Mouse (Mus musculus): ENCODE data around the gene Gm49361. TPM values are rescaled to one million over a fixed set of nuclear protein-coding genes. Genes with fewer than 3 reads are reported as not detected.
"Not testable (repeated sequence)": the region's sequence is repeated elsewhere in the genome, so short reads cannot be mapped to it uniquely, and the experiment has no call there.

Gene Gm49361
- total RNA-seq, 2 experiments from 2014 or later: not detected

DNA sequence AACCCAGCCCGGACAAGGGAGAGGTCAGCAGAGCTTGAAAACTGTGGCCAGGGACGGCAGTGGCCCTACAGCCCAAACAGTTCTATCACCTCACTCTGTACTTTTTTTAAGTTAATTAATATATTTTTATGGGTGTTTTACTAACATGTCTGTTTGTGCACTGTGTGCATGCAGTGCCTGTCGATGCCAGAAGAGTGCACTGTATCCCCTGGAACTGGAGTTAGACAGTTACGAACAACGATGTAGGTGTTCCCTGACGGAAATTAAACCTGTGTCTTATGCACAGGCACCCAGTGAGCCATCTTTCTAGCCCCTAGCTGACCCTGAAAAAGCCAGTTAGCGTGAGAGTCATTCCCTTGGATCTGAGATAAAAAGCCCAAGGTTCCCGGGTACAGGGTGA, 50.4 kb downstream of the Gm49361 start:
- intact Hi-C loops (cut with DNase I): no loop called here
- H3K27ac ChIP-seq: no peak overlapping the region
- H3K4me3 ChIP-seq: no peak overlapping the region
- DNase-seq: no peak
- peak; percentile 49 for TF ChIP-seq CTCF (IDR thresholded peaks at IDR 0.05)

DNA sequence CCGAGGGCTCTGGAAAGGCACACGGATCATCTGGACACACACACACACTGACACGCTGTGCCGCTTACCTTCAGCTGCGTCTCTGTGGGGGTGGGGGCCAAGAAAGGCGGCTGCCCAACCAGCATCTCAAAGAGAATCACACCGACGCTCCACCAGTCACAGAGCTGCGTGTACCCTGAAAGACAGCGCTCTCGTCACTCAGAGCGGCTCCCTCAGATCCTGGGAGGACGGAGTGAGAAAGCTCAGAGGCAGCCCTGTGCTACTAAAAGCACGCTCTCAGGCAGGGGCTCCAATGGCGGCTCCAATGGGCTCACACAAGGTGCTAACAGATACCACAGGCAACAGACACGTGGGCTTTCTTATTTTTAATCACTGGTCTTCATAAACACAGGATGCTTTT, 51.7 kb downstream of the Gm49361 start:
- H3K27ac ChIP-seq: no peak overlapping the region
- intact Hi-C loops (cut with DNase I): no loop called here
- TF ChIP-seq CTCF (IDR thresholded peaks at IDR 0.05): no peak
- DNase-seq: no peak
- H3K4me3 ChIP-seq: no peak overlapping the region

DNA sequence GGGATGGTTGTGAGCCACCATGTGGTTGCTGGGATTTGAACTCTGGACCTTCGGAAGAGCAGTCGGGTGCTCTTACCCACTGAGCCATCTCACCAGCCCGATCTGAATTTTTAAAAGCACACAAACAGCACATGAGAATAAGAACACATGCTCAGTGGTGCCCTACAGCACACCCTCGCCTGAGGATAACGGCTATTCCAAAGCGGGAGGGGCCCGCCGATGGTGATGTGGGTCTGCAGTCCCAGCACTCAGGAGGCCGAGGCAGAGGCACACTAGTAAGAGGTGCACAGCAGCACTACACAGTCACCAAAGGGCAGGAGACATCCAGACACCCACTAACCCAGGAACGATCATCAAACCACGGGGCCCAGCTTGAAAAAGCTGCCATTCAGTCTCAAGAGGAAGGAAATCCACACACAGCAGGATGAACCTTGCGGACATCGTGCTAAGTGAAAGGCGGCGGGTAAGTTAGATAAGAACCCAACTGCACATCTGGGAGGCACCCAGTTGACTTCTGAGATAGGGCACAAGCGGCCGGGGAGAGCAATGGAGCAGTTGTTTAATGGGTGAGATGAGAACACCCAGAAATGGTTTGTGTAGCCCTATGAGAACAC, 53.3 kb downstream of the Gm49361 start:
- DNase-seq: no peak
- Histone ChIP-seq H3K4me3 (no peak overlapping the region), H3K27ac (no peak overlapping the region)
- TF ChIP-seq CTCF (IDR thresholded peaks at IDR 0.05): no peak
- intact Hi-C loops (cut with DNase I): no loop called here

DNA sequence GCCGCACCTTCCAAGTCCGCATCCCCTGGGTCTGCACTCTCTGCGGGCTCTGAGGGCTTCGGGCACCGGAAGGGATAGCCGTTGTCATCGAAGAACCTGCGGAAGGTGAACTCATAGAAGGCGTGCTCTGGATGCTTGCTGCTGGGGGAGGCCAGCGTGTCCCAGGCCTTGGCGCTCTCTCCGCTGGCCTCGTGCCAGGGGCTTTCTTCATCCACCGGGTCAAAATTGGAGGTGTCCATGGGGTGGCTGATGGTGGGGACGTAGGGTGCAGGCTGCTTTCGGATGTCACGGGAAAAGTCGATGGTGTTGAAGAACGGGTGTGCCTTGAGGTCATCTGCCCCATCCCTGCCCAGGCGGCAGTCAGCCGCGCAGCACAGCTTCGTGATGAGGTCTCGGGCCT, 54.6 kb downstream of the Gm49361 start:
- Histone ChIP-seq H3K4me3 (no peak overlapping the region), H3K27ac (no peak overlapping the region)
- no peak for DNase-seq
- intact Hi-C loops (cut with DNase I): no loop called here
- no peak for TF ChIP-seq CTCF (IDR thresholded peaks at IDR 0.05)

DNA sequence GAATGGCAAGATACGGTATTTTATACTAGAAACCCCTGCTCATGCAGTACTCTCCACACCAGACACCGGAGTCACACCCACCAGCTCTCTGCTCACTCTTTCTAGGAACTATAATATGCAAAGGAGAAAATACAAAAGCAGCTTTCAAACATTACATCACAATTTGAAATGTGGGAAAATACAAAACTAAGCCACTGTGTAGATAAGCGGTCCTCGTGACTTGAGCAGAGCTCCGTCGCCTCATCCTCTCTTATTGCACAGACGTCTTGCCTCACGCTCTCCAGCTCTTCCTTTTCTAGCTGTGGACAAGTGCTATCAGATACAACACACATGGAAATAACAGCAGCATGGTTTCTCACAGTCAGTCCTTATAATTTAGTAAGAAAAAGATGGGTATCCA, 55.2 kb downstream of the Gm49361 start:
- Histone ChIP-seq H3K27ac (no peak overlapping the region), H3K4me3 (no peak overlapping the region)
- intact Hi-C loops (cut with DNase I): no loop called here
- no peak for TF ChIP-seq CTCF (IDR thresholded peaks at IDR 0.05)
- DNase-seq: no peak

DNA sequence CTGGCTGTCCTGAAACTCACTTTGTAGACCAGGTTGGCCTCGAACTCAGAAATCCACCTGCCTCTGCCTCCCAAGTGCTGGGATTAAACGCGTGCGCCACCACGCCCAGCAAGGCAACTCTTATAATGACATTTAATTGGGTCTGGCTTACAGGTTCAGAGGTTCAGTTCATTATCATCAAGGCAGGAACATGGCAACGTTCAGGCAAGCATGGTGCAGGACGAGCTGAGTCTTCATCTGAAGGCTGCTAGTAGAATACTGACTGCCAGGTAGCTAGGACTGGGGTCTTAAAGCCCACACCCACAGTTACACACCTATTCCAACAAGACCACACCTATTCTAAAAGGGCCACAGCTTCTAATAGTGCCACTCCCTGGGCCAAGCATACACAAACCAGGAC, 57.8 kb downstream of the Gm49361 start:
- DNase-seq, H3K4me3 ChIP-seq, H3K27ac ChIP-seq: not testable (repeated sequence)
- intact Hi-C loops (cut with DNase I): loop anchor here (10.0 kb wide), 2 partner anchors 57 to 137 kb away; partner anchors contain the start of genes Gm49361, Mrpl57 and Ska3

DNA sequence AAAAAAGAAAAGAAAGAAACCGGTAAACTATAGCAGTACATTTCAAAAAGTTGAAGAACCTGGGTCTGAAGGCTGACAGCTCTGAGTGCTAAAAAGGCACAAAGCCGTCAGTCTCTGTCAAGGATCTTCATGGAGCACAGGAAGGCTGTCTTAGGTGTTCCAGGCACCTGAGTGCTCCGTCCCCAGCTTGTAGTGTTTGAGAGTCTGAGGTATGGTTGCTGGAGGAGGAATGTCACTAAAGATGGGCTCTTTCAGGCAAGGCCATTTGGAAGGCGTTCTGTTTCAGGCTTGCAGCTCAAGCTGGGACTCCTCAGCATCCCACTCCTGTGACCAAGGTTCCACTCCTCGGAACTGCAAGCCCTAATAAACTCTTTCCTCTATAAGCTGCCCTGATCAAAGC, 58.5 kb downstream of the Gm49361 start:
- intact Hi-C loops (cut with DNase I): loop anchor here (10.0 kb wide), 2 partner anchors 57 to 137 kb away; partner anchors contain the start of genes Gm49361, Mrpl57 and Ska3
- no peak for TF ChIP-seq CTCF (IDR thresholded peaks at IDR 0.05)
- H3K4me3 ChIP-seq: no peak overlapping the region
- DNase-seq: no peak
- no peak overlapping the region for H3K27ac ChIP-seq

DNA sequence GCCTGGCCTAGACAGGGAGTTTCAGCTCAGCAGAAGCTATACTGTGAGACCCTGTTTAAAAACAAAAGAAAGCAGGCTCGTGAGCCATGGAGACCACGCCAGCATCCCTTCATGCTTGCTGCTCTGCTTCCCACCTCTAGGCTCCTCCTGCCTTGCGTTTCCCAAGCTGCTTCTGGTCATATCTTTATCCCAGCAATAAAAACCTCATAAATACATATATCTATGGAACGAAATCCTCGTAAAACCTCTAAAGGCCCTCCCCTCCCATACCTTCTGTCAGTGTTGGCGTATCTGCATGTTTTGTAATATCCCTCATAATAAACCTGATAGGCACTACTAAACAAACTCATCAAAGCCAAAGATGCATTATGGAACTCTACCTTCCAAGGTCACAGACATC, 59.3 kb downstream of the Gm49361 start:
- no peak overlapping the region for H3K27ac ChIP-seq
- DNase-seq: no peak
- TF ChIP-seq CTCF (IDR thresholded peaks at IDR 0.05): no peak
- no peak overlapping the region for H3K4me3 ChIP-seq
- intact Hi-C loops (cut with DNase I): loop anchor here (10.0 kb wide), 2 partner anchors 58 to 138 kb away; partner anchors contain the start of genes Gm49361, Mrpl57 and Ska3

DNA sequence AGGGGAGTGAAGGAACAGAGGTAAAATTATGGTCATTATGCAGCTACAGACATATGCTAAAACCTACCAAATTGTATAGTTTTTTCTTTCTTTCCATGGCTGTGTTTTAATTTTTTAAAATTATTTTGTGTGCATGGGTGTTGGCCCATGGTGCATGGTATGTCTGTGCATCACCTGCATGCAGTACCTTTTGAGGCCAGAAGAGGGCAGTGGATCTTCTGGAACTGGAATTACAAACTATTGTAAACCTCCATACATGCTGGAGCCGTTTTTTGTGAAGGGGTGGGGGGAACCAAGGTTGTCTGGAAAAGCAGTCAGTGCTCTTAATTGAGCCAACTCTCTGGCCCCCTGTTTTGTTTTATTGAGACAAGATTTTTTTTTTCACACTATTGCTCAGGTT, 61.3 kb downstream of the Gm49361 start:
- intact Hi-C loops (cut with DNase I): loop anchor here (5.0 to 10.0 kb wide), 5 partner anchors 60 to 1428 kb away; partner anchors contain the start of genes Gm49361, Mrpl57, Sap18 and Ska3
- TF ChIP-seq CTCF (IDR thresholded peaks at IDR 0.05): peak; percentile 88
- H3K27ac ChIP-seq: no peak overlapping the region
- H3K4me3 ChIP-seq: no peak overlapping the region
- DNase-seq: peak; percentile 69

DNA sequence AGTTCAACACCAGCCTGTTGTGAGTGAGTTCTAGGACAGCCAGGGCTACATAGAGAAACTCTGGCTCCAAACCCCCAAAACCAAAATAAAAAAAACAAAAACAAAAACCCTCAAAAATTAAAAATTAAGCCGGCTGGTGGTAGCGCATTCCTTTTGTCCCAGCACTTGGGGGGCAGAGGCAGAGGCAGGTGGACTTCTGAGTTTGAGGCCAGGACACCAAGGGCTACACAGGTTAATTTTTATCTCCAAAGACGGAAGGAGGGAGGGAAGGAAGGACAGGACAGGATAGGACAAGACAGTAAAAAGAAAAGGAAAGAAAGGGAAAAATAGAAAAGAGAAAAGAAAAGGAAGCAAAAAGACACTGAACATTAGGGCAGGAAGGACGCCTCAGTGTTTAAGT, 63.2 kb downstream of the Gm49361 start:
- no peak overlapping the region for H3K27ac ChIP-seq
- no peak overlapping the region for H3K4me3 ChIP-seq
- intact Hi-C loops (cut with DNase I): loop anchor here (5.0 to 10.0 kb wide), 5 partner anchors 62 to 1430 kb away; partner anchors contain the start of genes Gm49361, Mrpl57, Sap18 and Ska3
- no peak for DNase-seq
- no peak for TF ChIP-seq CTCF (IDR thresholded peaks at IDR 0.05)

DNA sequence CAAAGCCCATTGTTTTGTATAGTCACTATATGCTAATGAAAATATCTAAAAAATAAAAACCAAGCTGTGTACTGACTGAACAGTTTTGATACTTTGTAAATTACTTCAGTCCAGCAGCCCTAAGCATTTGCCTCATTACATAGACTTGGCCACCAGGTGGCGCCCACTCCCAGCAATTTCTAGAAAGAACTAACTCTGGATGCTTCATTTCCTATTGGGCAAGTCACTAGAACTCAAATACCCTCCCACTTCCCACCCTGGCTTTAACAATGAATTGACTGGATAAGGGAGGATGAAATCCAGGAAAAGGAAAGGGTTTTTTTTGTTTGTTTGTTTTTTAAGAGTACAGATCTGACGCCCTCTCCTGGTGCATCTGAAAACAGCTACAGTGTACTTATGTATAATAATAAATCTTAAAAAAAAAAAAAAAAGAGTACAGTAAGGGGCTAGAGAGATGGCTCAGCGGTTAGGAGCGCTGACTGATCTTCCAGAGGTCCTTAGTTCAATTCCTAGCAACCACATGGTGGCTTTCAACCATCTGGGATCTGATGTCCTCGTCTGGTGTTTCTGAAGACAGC, 65.9 kb downstream of the Gm49361 start:
- intact Hi-C loops (cut with DNase I): loop anchor here (1.0 to 10.0 kb wide), 6 partner anchors 65 to 1432 kb away; partner anchors contain the start of genes Gm49361, Mrpl57, Sap18 and Ska3
- DNase-seq: peak; percentile 85
- peak; percentile 92 for TF ChIP-seq CTCF (IDR thresholded peaks at IDR 0.05)
- Histone ChIP-seq H3K27ac (no peak overlapping the region), H3K4me3 (no peak overlapping the region)

DNA sequence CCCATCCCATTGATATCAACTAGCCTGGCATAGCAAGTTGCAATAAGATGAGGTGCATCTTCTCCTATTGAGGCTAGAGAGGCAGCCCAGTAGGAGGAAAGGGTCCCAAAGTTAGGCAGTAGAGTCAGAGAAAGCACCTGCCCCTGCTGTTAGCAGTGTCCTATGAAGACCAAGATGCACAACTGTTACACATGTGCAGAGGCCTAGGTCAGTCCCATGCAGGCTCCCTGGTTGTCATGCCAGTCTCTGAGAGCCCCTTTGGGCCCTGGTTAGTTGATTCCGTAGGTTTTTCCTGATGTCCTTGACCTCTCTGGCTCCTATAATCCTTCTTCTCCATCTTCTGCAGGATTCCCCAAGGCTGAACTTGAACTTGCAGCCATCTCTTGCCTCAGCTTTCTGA, 66.4 kb downstream of the Gm49361 start:
- intact Hi-C loops (cut with DNase I): no loop called here
- no peak overlapping the region for H3K27ac ChIP-seq
- TF ChIP-seq CTCF (IDR thresholded peaks at IDR 0.05): no peak

DNA sequence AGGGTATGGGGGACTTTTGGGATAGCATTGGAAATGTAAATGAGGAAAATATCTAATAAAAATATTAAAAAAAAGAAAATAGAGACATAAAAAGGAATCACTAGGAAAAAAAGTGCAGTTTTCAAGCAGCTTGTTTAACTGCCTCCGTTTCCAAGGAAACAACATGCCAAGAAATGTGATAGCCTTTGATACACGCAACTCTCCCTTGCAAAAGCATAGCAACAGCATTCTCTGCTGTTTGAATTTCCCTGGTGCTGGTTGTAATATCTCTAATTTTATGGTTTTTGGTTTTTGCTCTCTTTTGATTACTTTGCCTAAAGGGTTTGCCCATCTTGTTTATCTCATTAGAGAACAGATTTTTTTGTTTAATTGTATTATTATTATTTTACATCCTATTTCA, 70.4 kb downstream of the Gm49361 start:
- Histone ChIP-seq H3K27ac (no peak overlapping the region), H3K4me3 (no peak overlapping the region)
- DNase-seq: no peak
- intact Hi-C loops (cut with DNase I): no loop called here
- TF ChIP-seq CTCF (IDR thresholded peaks at IDR 0.05): peak; percentile 13; the same call in 1 of the 2 replicates

More for the DNA sequence above, 66.4 kb downstream of the Gm49361 start:
- H3K4me3 ChIP-seq: no peak overlapping the region
- no peak for DNase-seq

DNA sequence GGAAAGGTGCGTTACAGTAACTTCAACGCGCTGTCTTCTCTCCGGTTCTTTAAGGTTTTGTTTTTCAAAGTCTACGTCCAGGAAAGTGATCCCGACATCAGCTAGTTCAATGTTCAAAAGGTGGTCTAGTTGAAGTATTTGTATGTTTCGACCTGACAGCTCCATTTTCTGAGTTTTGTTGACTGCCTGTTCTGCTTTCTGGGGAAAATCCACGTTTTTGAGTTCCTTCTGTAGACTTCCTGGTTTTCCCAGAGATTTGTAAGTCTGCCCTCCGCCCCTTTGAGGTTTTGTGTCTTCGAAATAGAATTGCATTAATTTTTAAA, 80.3 kb downstream of the Gm49361 start:
- intact Hi-C loops (cut with DNase I): no loop called here
- H3K4me3 ChIP-seq: peak overlapping the region; percentile 86
- H3K27ac ChIP-seq: peak overlapping the region; percentile 89
- no peak for TF ChIP-seq CTCF (IDR thresholded peaks at IDR 0.05)
- DNase-seq: no peak

Measured in gastrocnemius, adult 2 months (tissue).